Mouse (Mus musculus) E14TG2a.4 (cell line): ENCODE measurements around the gene Pum1.

Source experiments
- CTCF ChIP-seq: conservative IDR thresholded peaks from 2 replicates; pipeline ENCODE4 v1.5.1; 2014; ENCODE audit warnings: low read length
- NANOG ChIP-seq: IDR thresholded peaks from 2 replicates; pipeline ENCODE4 v1.6.1; 2014; ENCODE audit warnings: borderline replicate concordance, low read length, mixed read lengths
- POU5F1 ChIP-seq: IDR thresholded peaks from 2 replicates; pipeline ENCODE4 v1.6.1; 2014; ENCODE audit warnings: low read length, borderline replicate concordance

DNA sequence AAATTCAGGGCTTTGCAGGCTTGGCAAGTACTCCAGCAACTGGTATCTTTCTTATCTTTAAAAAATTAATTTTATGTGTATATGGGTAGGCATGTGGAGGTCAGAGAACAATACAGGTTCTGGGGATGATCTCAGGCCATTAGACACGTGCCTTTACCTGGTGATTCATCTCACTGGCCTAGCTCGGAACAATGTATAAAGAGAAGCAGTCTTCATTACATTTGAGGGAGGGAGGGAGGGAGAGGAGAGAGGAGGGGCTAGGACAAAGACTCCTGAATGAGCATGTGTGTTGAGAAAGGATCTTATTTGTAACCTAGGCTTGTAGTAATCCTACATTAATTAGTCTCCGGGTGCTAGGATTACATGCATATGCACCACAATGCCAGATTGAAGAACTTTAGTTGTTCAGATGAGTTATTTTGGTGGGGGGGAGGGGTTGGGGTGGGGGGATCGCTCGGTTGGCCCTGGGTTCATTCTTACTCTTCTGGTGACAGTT, 48.3 kb downstream of the Pum1 start:
- TF ChIP-seq CTCF (no peak), POU5F1 (no peak), NANOG (no peak)
